ENCODE assay signal across 10 mouse cellular contexts in the genomic region with DNA sequence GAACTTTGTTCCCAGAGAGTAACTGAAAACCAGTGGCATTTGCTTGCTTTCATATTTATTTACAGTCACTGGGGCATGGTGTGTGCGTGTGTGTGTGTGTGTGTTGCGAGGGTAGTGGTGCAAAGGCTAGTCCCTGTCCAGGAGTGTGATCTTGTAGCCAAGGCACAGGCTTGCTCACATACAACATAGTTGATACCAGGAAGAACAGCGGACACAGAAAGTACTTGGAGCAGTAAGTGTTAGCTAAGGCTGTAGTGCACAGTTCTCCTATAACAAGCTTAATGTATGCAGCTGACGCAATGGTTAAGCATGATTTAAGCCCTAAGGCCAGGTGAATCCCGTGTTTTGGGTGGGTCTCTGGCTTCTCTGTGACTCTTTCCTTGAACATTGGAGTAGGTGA. TPM values are rescaled to one million over a fixed set of nuclear protein-coding genes. Genes with fewer than 3 reads are reported as not detected.
DNase-seq lines count a peak whose midpoint lies in the region; ATAC-seq and TF ChIP-seq lines count a peak whose summit lies in the region.
"Not testable (repeated sequence)": the region's sequence is repeated elsewhere in the genome, so short reads cannot be mapped to it uniquely, and the experiment has no call there.
"Had no signal": no experiment of that assay in that cellular context is flagged by ENCODE, and none has a peak within 500 bp of the region (broad histone marks: within the 10 kb centered on the region; RNA-seq: fewer than 3 reads in every experiment).

No protein-coding gene starts in this region.

- H3K9ac ChIP-seq in CH12.LX (ENCODE audit: insufficient read depth, low read depth) = peak overlapping the region; percentile 99
- peak overlapping the region; percentile 74; the same call in 1 of the 2 replicates for H3K9ac ChIP-seq in hindbrain, embryonic 13.5 days
- peak overlapping the region; percentile 80; the same call in 1 of the 2 replicates for H3K9ac ChIP-seq in liver, postnatal 0 days (replicated peaks)
- not testable (repeated sequence) for H3K9ac ChIP-seq in midbrain, embryonic 16.5 days (ENCODE audit: low read depth, low read length); stomach, embryonic 15.5 days

- H3K27me3 ChIP-seq in CH12.LX (replicated peaks); embryonic facial prominence, embryonic 10.5 days (replicated peaks; ENCODE audit: low read depth, poor library complexity, severe bottlenecking); hindbrain, embryonic 13.5 days; liver, postnatal 0 days (ENCODE audit: insufficient read depth, low read length); midbrain, embryonic 16.5 days (ENCODE audit: control insufficient read depth, insufficient read depth, low read depth, low read length); stomach, embryonic 15.5 days (replicated peaks): not testable (repeated sequence)

- H3K79me2 ChIP-seq in CH12.LX (replicated peaks; ENCODE audit: control insufficient read depth, extremely low read depth, insufficient read depth, poor library complexity, severe bottlenecking) = not testable (repeated sequence)

- H3K4me3 ChIP-seq in CH12.LX (replicated peaks in 1 of 3; ENCODE audit: low read depth in 2 of 3, low read length in 2 of 3, poor library complexity in 1 of 3) = peak overlapping the region; percentile 32 to 95 (median 63)
- H3K4me3 ChIP-seq in embryonic facial prominence, embryonic 10.5 days = peak overlapping the region; percentile 63
- peak overlapping the region; percentile 51 for H3K4me3 ChIP-seq in hindbrain, embryonic 13.5 days
- peak overlapping the region; percentile 64 for H3K4me3 ChIP-seq in liver, postnatal 0 days (ENCODE audit: low read depth, low read length)
- peak overlapping the region; percentile 47 for H3K4me3 ChIP-seq in midbrain, embryonic 16.5 days (ENCODE audit: low read depth, low read length)
- peak overlapping the region; percentile 57 for H3K4me3 ChIP-seq in stomach, embryonic 15.5 days (replicated peaks)

- in situ Hi-C loops in CH12.LX (cut with MboI; ENCODE audit: low pct_ligation_motif_present, low pct_unique_long_range_greater_than_20kb, low sequenced_read_pairs) = not testable (repeated sequence)

- H3K9me3 ChIP-seq in CH12.LX (replicated peaks; ENCODE audit: low read length); embryonic facial prominence, embryonic 10.5 days; hindbrain, embryonic 13.5 days; liver, postnatal 0 days (ENCODE audit: low read length); midbrain, embryonic 16.5 days (replicated peaks; ENCODE audit: control insufficient read depth, low read length, poor library complexity, severe bottlenecking); stomach, embryonic 15.5 days: not testable (repeated sequence)

- TF ChIP-seq POLR2A in CH12.LX (IDR thresholded peaks at IDR 0.05; ENCODE audit: low read depth, low read length) = not testable (repeated sequence)

- H3K4me1 ChIP-seq in CH12.LX (ENCODE audit: control insufficient read depth in 1 of 2, insufficient read depth in 2 of 2); embryonic facial prominence, embryonic 10.5 days; hindbrain, embryonic 13.5 days (replicated peaks); liver, postnatal 0 days (ENCODE audit: insufficient read depth); midbrain, embryonic 16.5 days (ENCODE audit: control insufficient read depth, insufficient read depth, low read length); stomach, embryonic 15.5 days: not testable (repeated sequence)

- dilution Hi-C loops in CH12.LX (cut with MboI; ENCODE audit: extremely low pct_ligation_motif_present, extremely low pct_unique_long_range_greater_than_20kb, low sequenced_read_pairs) = not testable (repeated sequence)

- WGBS in embryonic facial prominence, embryonic 10.5 days = 28% methylated on average over 5 of the region's 5 CpGs
- 38% methylated on average over 5 of the region's 5 CpGs for WGBS in hindbrain, embryonic 13.5 days
- WGBS in liver, postnatal 0 days (ENCODE audit: insufficient replicate concordance) = 8% methylated on average over 4 of the region's 5 CpGs
- WGBS in midbrain, embryonic 16.5 days = 11% methylated on average over 4 of the region's 5 CpGs
- WGBS in stomach, embryonic 15.5 days = 20% methylated on average over 5 of the region's 5 CpGs

- TF ChIP-seq RAD21 in CH12.LX (IDR thresholded peaks at IDR 0.05; ENCODE audit: low read depth, low read length) = not testable (repeated sequence)

- TF ChIP-seq CTCF in CH12.LX (conservative IDR thresholded peaks at IDR 0.05 in 1 of 2, IDR thresholded peaks at IDR 0.05 in 1 of 2; ENCODE audit: low read depth in 2 of 2, low read length in 2 of 2); liver, postnatal 0 days (IDR thresholded peaks at IDR 0.05; ENCODE audit: low read depth): not testable (repeated sequence)

- H3K27ac ChIP-seq in CH12.LX (ENCODE audit: insufficient read depth, low read depth) = peak overlapping the region; percentile 31; the same call in 1 of the 2 replicates
- 0 out of 2 replicates have a peak overlapping the region, but pooled peaks have one; percentile 84 for H3K27ac ChIP-seq in embryonic facial prominence, embryonic 10.5 days (replicated peaks)
- H3K27ac ChIP-seq in hindbrain, embryonic 13.5 days; midbrain, embryonic 16.5 days (ENCODE audit: low read length); stomach, embryonic 15.5 days: not testable (repeated sequence)
- H3K27ac ChIP-seq in liver, postnatal 0 days (ENCODE audit: low read depth) = peak overlapping the region; percentile 82; the same call in 1 of the 2 replicates

- H3K36me3 ChIP-seq in CH12.LX (replicated peaks in 1 of 2; ENCODE audit: control insufficient read depth in 1 of 2, insufficient read depth in 1 of 2, low read length in 1 of 2); embryonic facial prominence, embryonic 10.5 days (replicated peaks); hindbrain, embryonic 13.5 days; liver, postnatal 0 days (replicated peaks; ENCODE audit: insufficient read depth, low read length); midbrain, embryonic 16.5 days (ENCODE audit: control insufficient read depth, insufficient read depth, low read length); stomach, embryonic 15.5 days: not testable (repeated sequence)

- TF ChIP-seq EP300 in CH12.LX (IDR thresholded peaks at IDR 0.05; ENCODE audit: low read length); liver, postnatal 0 days (IDR thresholded peaks at IDR 0.05; ENCODE audit: low read depth): not testable (repeated sequence)

- ATAC-seq in frontal cortex, adult (ENCODE audit: low TSS enrichment) = 0 out of 2 replicates have a peak, but pooled peaks have one; percentile 19
- peak; percentile 8; the same call in 1 of the 2 replicates for ATAC-seq in hindbrain, embryonic 13.5 days (ENCODE audit: low FRiP score)
- not testable (repeated sequence) for ATAC-seq in liver, postnatal 0 days; midbrain, embryonic 16.5 days; stomach, embryonic 15.5 days (ENCODE audit: insufficient read depth, low FRiP score, low read depth)

- DNase-seq in CH12.LX (ENCODE audit: extremely low read depth); liver, postnatal 0 days: not testable (repeated sequence)
- peak; percentile 11 for DNase-seq in embryonic facial prominence, embryonic 10.5 days (ENCODE audit: low spot score)
- DNase-seq in kidney, postnatal 10 days = peak; percentile 19

- peak overlapping the region; percentile 89 for H3K4me2 ChIP-seq in CH12.LX (ENCODE audit: insufficient read depth, low read depth, poor library complexity, severe bottlenecking)
- peak overlapping the region; percentile 61 for H3K4me2 ChIP-seq in hindbrain, embryonic 13.5 days
- H3K4me2 ChIP-seq in liver, postnatal 0 days (ENCODE audit: low read depth, low read length) = peak overlapping the region; percentile 68
- H3K4me2 ChIP-seq in midbrain, embryonic 16.5 days (ENCODE audit: low read length) = peak overlapping the region; percentile 67
- H3K4me2 ChIP-seq in stomach, embryonic 15.5 days = peak overlapping the region; percentile 54

RNA-seq across cellular contexts. Expression of a gene that starts 0.7 kb away (rescaled TPM):
- total RNA-seq in CH12.LX (2012; rRNA removed) (0.13 TPM in 1 of 2 replicates, not detected in the other), CH12.LX (2014; rRNA removed) (not detected in 2 replicates)
- polyA plus RNA-seq in CH12.LX (2012; ENCODE audit: insufficient read length, low read depth) = not detected in 2 replicates
- polyA plus RNA-seq in embryonic facial prominence, embryonic 10.5 days (2016; fragmentation: Nextera tagmentation; extraction: Ambion mirVana) = 0.09 and 0.26 TPM in 2 replicates
- 0.19 and 0.26 TPM in 2 replicates for polyA plus RNA-seq in hindbrain, embryonic 13.5 days (2015; fragmentation: Nextera tagmentation; extraction: Ambion mirVana)
- polyA plus RNA-seq in liver, postnatal 0 days (2015; fragmentation: Nextera tagmentation; extraction: Ambion mirVana) = 0.06 TPM in 1 of 2 replicates, not detected in the other
- polyA plus RNA-seq in midbrain, embryonic 16.5 days (2015; fragmentation: Nextera tagmentation; extraction: Ambion mirVana) = 0.24 and 0.44 TPM in 2 replicates
- polyA plus RNA-seq in stomach, embryonic 15.5 days (2015; fragmentation: Nextera tagmentation; extraction: Ambion mirVana) = 0.19 and 0.24 TPM in 2 replicates
- total RNA-seq: heart, adult 8-10 months had no signal

RNA-seq across cellular contexts. Expression of a gene that starts 8.9 kb away (rescaled TPM):
- total RNA-seq in CH12.LX (2012; rRNA removed) (95.0 and 178 TPM in 2 replicates), CH12.LX (2014; rRNA removed) (124 and 131 TPM in 2 replicates)
- polyA plus RNA-seq in CH12.LX (2012; ENCODE audit: insufficient read length, low read depth) = 234 and 241 TPM in 2 replicates
- 120 and 126 TPM in 2 replicates for polyA plus RNA-seq in embryonic facial prominence, embryonic 10.5 days (2016; fragmentation: Nextera tagmentation; extraction: Ambion mirVana)
- polyA plus RNA-seq in hindbrain, embryonic 13.5 days (2015; fragmentation: Nextera tagmentation; extraction: Ambion mirVana) = 102 and 116 TPM in 2 replicates
- 161 and 182 TPM in 2 replicates for polyA plus RNA-seq in liver, postnatal 0 days (2015; fragmentation: Nextera tagmentation; extraction: Ambion mirVana)
- 66.0 and 76.3 TPM in 2 replicates for polyA plus RNA-seq in midbrain, embryonic 16.5 days (2015; fragmentation: Nextera tagmentation; extraction: Ambion mirVana)
- 255 and 280 TPM in 2 replicates for polyA plus RNA-seq in stomach, embryonic 15.5 days (2015; fragmentation: Nextera tagmentation; extraction: Ambion mirVana)

RNA-seq across cellular contexts. Expression of a gene that starts 18.4 kb away (rescaled TPM):
- total RNA-seq in CH12.LX (2012; rRNA removed) = 15.0 and 16.8 TPM in 2 replicates
- total RNA-seq in CH12.LX (2014; rRNA removed) = 20.3 and 22.4 TPM in 2 replicates
- polyA plus RNA-seq in CH12.LX (2012; ENCODE audit: insufficient read length, low read depth) = 17.4 and 21.1 TPM in 2 replicates
- polyA plus RNA-seq in embryonic facial prominence, embryonic 10.5 days (2016; fragmentation: Nextera tagmentation; extraction: Ambion mirVana) = 52.4 and 53.7 TPM in 2 replicates
- 49.4 and 51.7 TPM in 2 replicates for polyA plus RNA-seq in hindbrain, embryonic 13.5 days (2015; fragmentation: Nextera tagmentation; extraction: Ambion mirVana)
- 9.2 and 9.6 TPM in 2 replicates for polyA plus RNA-seq in liver, postnatal 0 days (2015; fragmentation: Nextera tagmentation; extraction: Ambion mirVana)
- polyA plus RNA-seq in midbrain, embryonic 16.5 days (2015; fragmentation: Nextera tagmentation; extraction: Ambion mirVana) = 51.0 and 56.1 TPM in 2 replicates
- 45.5 and 47.3 TPM in 2 replicates for polyA plus RNA-seq in stomach, embryonic 15.5 days (2015; fragmentation: Nextera tagmentation; extraction: Ambion mirVana)

RNA-seq across cellular contexts. Expression of a gene that starts 30.9 kb away (rescaled TPM):
- total RNA-seq in CH12.LX (2012; rRNA removed) = 8.6 and 12.2 TPM in 2 replicates
- total RNA-seq in CH12.LX (2014; rRNA removed) = 8.3 and 8.9 TPM in 2 replicates
- polyA plus RNA-seq in CH12.LX (2012; ENCODE audit: insufficient read length, low read depth) = 19.5 and 19.7 TPM in 2 replicates
- 31.5 and 34.7 TPM in 2 replicates for polyA plus RNA-seq in embryonic facial prominence, embryonic 10.5 days (2016; fragmentation: Nextera tagmentation; extraction: Ambion mirVana)
- 51.8 and 56.4 TPM in 2 replicates for polyA plus RNA-seq in hindbrain, embryonic 13.5 days (2015; fragmentation: Nextera tagmentation; extraction: Ambion mirVana)
- polyA plus RNA-seq in liver, postnatal 0 days (2015; fragmentation: Nextera tagmentation; extraction: Ambion mirVana) = 13.2 and 14.5 TPM in 2 replicates
- 63.2 and 69.3 TPM in 2 replicates for polyA plus RNA-seq in midbrain, embryonic 16.5 days (2015; fragmentation: Nextera tagmentation; extraction: Ambion mirVana)
- 51.0 and 54.0 TPM in 2 replicates for polyA plus RNA-seq in stomach, embryonic 15.5 days (2015; fragmentation: Nextera tagmentation; extraction: Ambion mirVana)

RNA-seq across cellular contexts. Expression of a gene that starts 46.0 kb away (rescaled TPM):
- total RNA-seq in CH12.LX (2012; rRNA removed) (not detected in 2 replicates), CH12.LX (2014; rRNA removed) (not detected in 2 replicates)
- not detected in 2 replicates for polyA plus RNA-seq in CH12.LX (2012; ENCODE audit: insufficient read length, low read depth)
- not detected in 2 replicates for polyA plus RNA-seq in embryonic facial prominence, embryonic 10.5 days (2016; fragmentation: Nextera tagmentation; extraction: Ambion mirVana)
- not detected in 2 replicates for polyA plus RNA-seq in hindbrain, embryonic 13.5 days (2015; fragmentation: Nextera tagmentation; extraction: Ambion mirVana)
- 0.17 and 0.39 TPM in 2 replicates for polyA plus RNA-seq in liver, postnatal 0 days (2015; fragmentation: Nextera tagmentation; extraction: Ambion mirVana)
- 0.48 TPM in 1 of 2 replicates, not detected in the other for polyA plus RNA-seq in midbrain, embryonic 16.5 days (2015; fragmentation: Nextera tagmentation; extraction: Ambion mirVana)
- not detected in 2 replicates for polyA plus RNA-seq in stomach, embryonic 15.5 days (2015; fragmentation: Nextera tagmentation; extraction: Ambion mirVana)
- total RNA-seq: adrenal gland, postnatal 10 days; heart, adult 8-10 months had no signal
